Mouse (Mus musculus): ENCODE results near the gene Rdh16f1. TPM values are rescaled to one million over a fixed set of nuclear protein-coding genes. Genes with fewer than 3 reads are reported as not detected.
"Not testable (repeated sequence)": the region's sequence is repeated elsewhere in the genome, so short reads cannot be mapped to it uniquely, and the experiment has no call there.

Gene Rdh16f1
- polyA plus RNA-seq, 1 experiment from 2014 or later: not detected

DNA sequence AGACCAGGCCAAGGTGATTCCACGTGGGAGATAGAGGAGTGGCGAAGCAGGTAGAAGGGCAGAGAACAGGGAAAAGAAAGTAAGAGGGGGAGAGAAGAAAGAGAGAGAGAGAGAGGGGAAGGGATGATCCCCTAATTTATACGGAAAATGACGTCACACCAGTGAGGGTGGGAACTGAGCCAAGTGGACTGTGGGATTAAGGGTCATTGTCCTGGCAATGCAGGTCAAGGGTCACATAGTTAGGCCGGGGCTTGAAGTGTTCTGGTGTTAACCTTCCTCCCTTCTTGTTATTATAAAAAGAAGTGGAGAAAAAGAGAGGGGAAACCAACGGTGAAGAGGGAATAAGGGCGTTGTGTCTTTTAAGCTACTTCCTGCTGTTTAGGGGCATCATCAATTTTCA is 44.8 kb downstream of the Rdh16f1 start:
- 67% methylated on average over 7 of the region's 7 CpGs for WGBS
- no peaks in the 10 kb centered on the region for H3K27me3 ChIP-seq (ENCODE audit: control insufficient read depth, insufficient read depth, low read length)
- no peaks in the 10 kb centered on the region for H3K4me1 ChIP-seq (replicated peaks; ENCODE audit: control insufficient read depth, insufficient read depth, low read length)
- no peak for DNase-seq (ENCODE audit: low spot score)
- no peak overlapping the region for H3K27ac ChIP-seq
- H3K4me2 ChIP-seq (replicated peaks): no peak overlapping the region
- H3K4me3 ChIP-seq (replicated peaks; ENCODE audit: low read length): no peak overlapping the region
- H3K9me3 ChIP-seq (ENCODE audit: control insufficient read depth, low read length): no peaks in the 10 kb centered on the region
- H3K36me3 ChIP-seq (replicated peaks; ENCODE audit: control insufficient read depth, insufficient read depth): no peaks in the 10 kb centered on the region
- no peak overlapping the region for H3K9ac ChIP-seq
- ATAC-seq (ENCODE audit: low FRiP score): no peak

DNA sequence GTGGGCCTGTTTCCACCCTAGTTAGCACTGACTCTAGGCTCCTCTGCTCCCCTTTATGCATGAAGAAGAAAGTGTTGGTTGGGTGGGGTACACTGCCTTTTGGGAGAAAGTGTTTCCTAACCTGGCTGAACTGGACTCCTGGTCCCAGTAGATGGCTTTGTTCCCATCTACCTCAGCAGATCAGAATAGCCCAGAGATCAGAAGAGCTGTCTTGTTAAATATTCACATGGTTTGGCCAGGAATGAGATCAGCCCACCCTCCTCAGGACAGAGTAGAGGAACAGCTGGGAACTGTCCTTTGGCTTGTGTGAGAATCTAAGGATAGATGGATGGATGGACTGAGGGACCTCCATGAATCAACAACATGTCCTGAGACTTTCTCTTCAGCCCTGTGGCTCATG is 56.3 kb downstream of the Rdh16f1 start:
- Histone ChIP-seq H3K27ac (no peak overlapping the region), H3K9ac (no peak overlapping the region), H3K4me1 (replicated peaks; ENCODE audit: control insufficient read depth, insufficient read depth, low read length) (no peaks in the 10 kb centered on the region), H3K36me3 (replicated peaks; ENCODE audit: control insufficient read depth, insufficient read depth) (no peaks in the 10 kb centered on the region), H3K4me2 (replicated peaks) (no peak overlapping the region), H3K9me3 (ENCODE audit: control insufficient read depth, low read length) (0 out of 2 replicates have a peak, but pooled peaks cover 2% of the 10 kb centered on the region), H3K27me3 (ENCODE audit: control insufficient read depth, insufficient read depth, low read length) (no peaks in the 10 kb centered on the region), H3K4me3 (replicated peaks; ENCODE audit: low read length) (no peak overlapping the region)
- DNase-seq (ENCODE audit: low spot score) (no peak), ATAC-seq (ENCODE audit: low FRiP score) (no peak)

DNA sequence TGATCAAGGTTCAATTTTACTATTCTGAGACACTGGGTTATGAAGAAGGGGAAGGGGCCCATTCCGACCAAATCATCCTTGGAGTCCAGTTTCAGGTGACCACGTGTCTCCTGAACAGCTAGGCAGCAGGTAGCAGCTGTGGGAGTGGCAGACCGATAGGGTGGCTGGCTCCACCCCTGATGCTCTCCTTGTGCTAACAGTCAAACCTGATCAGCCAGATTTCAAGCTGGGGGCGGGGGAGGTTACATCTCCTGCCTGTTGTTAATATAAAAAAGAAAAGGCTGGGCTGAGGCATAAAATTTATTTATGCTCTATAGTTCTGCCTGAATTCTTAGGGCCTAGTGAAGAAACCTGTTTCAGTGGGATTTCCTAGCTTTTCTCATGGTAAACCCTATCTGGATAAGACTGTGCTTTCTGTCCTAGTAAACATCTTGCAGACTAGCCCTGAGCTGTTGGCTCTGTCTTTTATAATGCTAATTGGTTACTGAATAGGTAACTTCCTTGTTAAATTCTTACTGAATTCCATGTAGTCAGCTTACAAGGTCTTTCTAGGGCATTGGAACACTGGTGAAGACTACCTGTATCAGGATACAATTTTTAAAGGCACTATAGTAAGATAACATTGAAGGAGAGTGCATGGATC is 57.8 kb downstream of the Rdh16f1 start:
- not testable (repeated sequence) for H3K4me2 ChIP-seq (replicated peaks); H3K27me3 ChIP-seq (ENCODE audit: control insufficient read depth, insufficient read depth, low read length); H3K27ac ChIP-seq; H3K9me3 ChIP-seq (ENCODE audit: control insufficient read depth, low read length); ATAC-seq (ENCODE audit: low FRiP score); H3K9ac ChIP-seq; H3K4me3 ChIP-seq (replicated peaks; ENCODE audit: low read length); H3K4me1 ChIP-seq (replicated peaks; ENCODE audit: control insufficient read depth, insufficient read depth, low read length); H3K36me3 ChIP-seq (replicated peaks; ENCODE audit: control insufficient read depth, insufficient read depth); DNase-seq (ENCODE audit: low spot score)
- 84% methylated on average over 4 of the region's 4 CpGs for WGBS

- H3K4me1 ChIP-seq (replicated peaks; ENCODE audit: control insufficient read depth, insufficient read depth, low read length); H3K36me3 ChIP-seq (replicated peaks; ENCODE audit: control insufficient read depth, insufficient read depth); H3K9me3 ChIP-seq (ENCODE audit: control insufficient read depth, low read length); H3K4me2 ChIP-seq (replicated peaks); H3K27ac ChIP-seq; ATAC-seq (ENCODE audit: low FRiP score); H3K9ac ChIP-seq; H3K27me3 ChIP-seq (ENCODE audit: control insufficient read depth, insufficient read depth, low read length); DNase-seq (ENCODE audit: low spot score); H3K4me3 ChIP-seq (replicated peaks; ENCODE audit: low read length): not testable (repeated sequence)
- 89% methylated on average over 2 of the region's 2 CpGs for WGBS
Observed at GRCm38 (mm10) chr10:127821806-127822205, 62.2 kb downstream of the Rdh16f1 start.

- 87% methylated on average over 6 of the region's 6 CpGs for WGBS
Observed at GRCm38 (mm10) chr10:127825386-127825785, 65.8 kb downstream of the Rdh16f1 start.

GRCm38 (mm10) chr10:127829121-127829520 is 69.5 kb downstream of the Rdh16f1 start:
- no peak overlapping the region for H3K9ac ChIP-seq
- no peaks in the 10 kb centered on the region for H3K36me3 ChIP-seq (replicated peaks; ENCODE audit: control insufficient read depth, insufficient read depth)
- WGBS: 80% methylated on average over 3 of the region's 3 CpGs

More at GRCm38 (mm10) chr10:127825386-127825785, 65.8 kb downstream of the Rdh16f1 start:
- Histone ChIP-seq H3K27ac (no peak overlapping the region), H3K27me3 (ENCODE audit: control insufficient read depth, insufficient read depth, low read length) (no peaks in the 10 kb centered on the region), H3K4me3 (replicated peaks; ENCODE audit: low read length) (no peak overlapping the region), H3K4me2 (replicated peaks) (no peak overlapping the region), H3K36me3 (replicated peaks; ENCODE audit: control insufficient read depth, insufficient read depth) (no peaks in the 10 kb centered on the region), H3K4me1 (replicated peaks; ENCODE audit: control insufficient read depth, insufficient read depth, low read length) (no peaks in the 10 kb centered on the region), H3K9ac (no peak overlapping the region), H3K9me3 (ENCODE audit: control insufficient read depth, low read length) (0 out of 2 replicates have a peak, but pooled peaks cover 4% of the 10 kb centered on the region)
- no peak for ATAC-seq (ENCODE audit: low FRiP score)
- DNase-seq (ENCODE audit: low spot score): no peak

DNA sequence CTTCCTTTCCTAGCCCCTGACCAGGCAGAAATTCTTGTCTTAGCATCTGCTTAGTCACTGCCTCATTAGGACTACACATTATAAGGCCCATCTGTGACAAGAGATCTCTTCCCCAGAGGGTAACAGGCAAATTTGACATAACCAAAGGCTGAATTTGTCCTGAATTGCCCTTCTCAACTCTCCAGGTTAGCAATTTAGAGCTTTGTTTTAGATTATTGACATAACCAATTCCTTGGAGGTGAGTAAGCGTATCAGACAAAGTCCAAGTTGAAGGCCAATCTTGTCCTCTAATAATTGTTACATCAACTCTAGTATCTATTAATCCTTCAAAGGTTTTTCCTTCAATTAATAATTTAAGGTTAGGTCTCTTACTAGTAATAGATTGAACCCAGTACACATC is 74.6 kb downstream of the Rdh16f1 start:
- not testable (repeated sequence) for H3K4me3 ChIP-seq (replicated peaks; ENCODE audit: low read length); H3K9ac ChIP-seq; H3K27me3 ChIP-seq (ENCODE audit: control insufficient read depth, insufficient read depth, low read length); H3K9me3 ChIP-seq (ENCODE audit: control insufficient read depth, low read length); H3K4me2 ChIP-seq (replicated peaks); H3K4me1 ChIP-seq (replicated peaks; ENCODE audit: control insufficient read depth, insufficient read depth, low read length); DNase-seq (ENCODE audit: low spot score); H3K27ac ChIP-seq; ATAC-seq (ENCODE audit: low FRiP score); H3K36me3 ChIP-seq (replicated peaks; ENCODE audit: control insufficient read depth, insufficient read depth)
- 94% methylated on average over 1 of the region's 1 CpGs for WGBS

More at GRCm38 (mm10) chr10:127829121-127829520, 69.5 kb downstream of the Rdh16f1 start:
- ATAC-seq (ENCODE audit: low FRiP score) (no peak), DNase-seq (ENCODE audit: low spot score) (no peak)
- Histone ChIP-seq H3K27ac (no peak overlapping the region), H3K4me1 (replicated peaks; ENCODE audit: control insufficient read depth, insufficient read depth, low read length) (no peaks in the 10 kb centered on the region), H3K4me3 (replicated peaks; ENCODE audit: low read length) (no peak overlapping the region), H3K9me3 (ENCODE audit: control insufficient read depth, low read length) (no peaks in the 10 kb centered on the region), H3K27me3 (ENCODE audit: control insufficient read depth, insufficient read depth, low read length) (no peaks in the 10 kb centered on the region), H3K4me2 (replicated peaks) (no peak overlapping the region)

GRCm38 (mm10) chr10:127835292-127835691 is 75.7 kb downstream of the Rdh16f1 start:
- Histone ChIP-seq H3K4me1 (replicated peaks; ENCODE audit: control insufficient read depth, insufficient read depth, low read length) (no peaks in the 10 kb centered on the region), H3K9ac (no peak overlapping the region), H3K4me2 (replicated peaks) (no peak overlapping the region), H3K9me3 (ENCODE audit: control insufficient read depth, low read length) (no peaks in the 10 kb centered on the region), H3K36me3 (replicated peaks; ENCODE audit: control insufficient read depth, insufficient read depth) (no peaks in the 10 kb centered on the region), H3K4me3 (replicated peaks; ENCODE audit: low read length) (no peak overlapping the region), H3K27me3 (ENCODE audit: control insufficient read depth, insufficient read depth, low read length) (no peaks in the 10 kb centered on the region), H3K27ac (no peak overlapping the region)
- ATAC-seq (ENCODE audit: low FRiP score) (no peak), DNase-seq (ENCODE audit: low spot score) (no peak)
- WGBS: 90% methylated on average over 5 of the region's 5 CpGs

DNA sequence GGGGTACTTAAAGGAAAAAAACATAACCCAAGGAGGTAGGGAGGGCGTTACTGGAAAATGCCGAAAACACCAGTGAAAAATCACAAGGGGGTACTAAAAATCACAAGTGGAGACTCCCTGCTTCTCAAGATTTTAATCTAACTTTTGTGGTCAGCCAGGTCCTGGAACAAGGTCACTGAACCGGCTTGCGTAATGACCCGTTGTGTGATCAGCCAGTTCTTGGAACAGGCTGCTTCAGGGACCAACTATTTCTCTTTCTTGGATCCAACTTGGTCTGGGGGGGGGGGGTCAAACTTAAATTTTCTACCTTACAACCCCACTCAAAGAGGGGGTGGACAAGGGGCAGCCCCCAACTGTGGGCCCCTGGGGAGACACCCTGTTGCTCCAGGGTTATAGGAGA is 78.2 kb downstream of the Rdh16f1 start:
- WGBS: 95% methylated on average over 5 of the region's 5 CpGs
- not testable (repeated sequence) for H3K9ac ChIP-seq; H3K9me3 ChIP-seq (ENCODE audit: control insufficient read depth, low read length); H3K4me2 ChIP-seq (replicated peaks); H3K27me3 ChIP-seq (ENCODE audit: control insufficient read depth, insufficient read depth, low read length); ATAC-seq (ENCODE audit: low FRiP score); H3K36me3 ChIP-seq (replicated peaks; ENCODE audit: control insufficient read depth, insufficient read depth); H3K4me3 ChIP-seq (replicated peaks; ENCODE audit: low read length); H3K4me1 ChIP-seq (replicated peaks; ENCODE audit: control insufficient read depth, insufficient read depth, low read length); DNase-seq (ENCODE audit: low spot score); H3K27ac ChIP-seq

DNA sequence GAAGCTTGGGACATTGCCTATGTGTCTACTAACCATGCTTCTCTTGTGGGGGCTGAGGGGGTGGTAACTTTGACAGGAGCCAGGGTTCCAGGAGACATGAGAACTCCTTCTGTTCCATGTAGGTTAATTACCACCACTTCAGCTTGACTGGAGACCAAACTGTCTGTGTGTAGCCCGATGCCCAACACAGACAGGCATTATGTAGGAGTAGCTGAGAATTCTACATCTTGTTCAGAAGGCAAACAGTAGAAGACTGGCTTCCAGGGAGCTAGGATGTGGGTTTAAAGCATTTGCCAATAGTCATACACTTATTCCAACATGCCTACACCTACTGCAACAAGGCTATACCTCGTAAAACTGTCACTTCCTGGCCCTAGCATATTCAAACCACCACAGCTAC is 79.0 kb downstream of the Rdh16f1 start:
- H3K9me3 ChIP-seq (ENCODE audit: control insufficient read depth, low read length): no peaks in the 10 kb centered on the region
- H3K4me2 ChIP-seq (replicated peaks): no peak overlapping the region
- ATAC-seq (ENCODE audit: low FRiP score) (no peak), DNase-seq (ENCODE audit: low spot score) (no peak)
- H3K36me3 ChIP-seq (replicated peaks; ENCODE audit: control insufficient read depth, insufficient read depth): no peaks in the 10 kb centered on the region
- no peak overlapping the region for H3K9ac ChIP-seq
- no peaks in the 10 kb centered on the region for H3K27me3 ChIP-seq (ENCODE audit: control insufficient read depth, insufficient read depth, low read length)
- no peak overlapping the region for H3K4me3 ChIP-seq (replicated peaks; ENCODE audit: low read length)
- no peak overlapping the region for H3K27ac ChIP-seq
- WGBS: 90% methylated on average over 2 of the region's 2 CpGs
- H3K4me1 ChIP-seq (replicated peaks; ENCODE audit: control insufficient read depth, insufficient read depth, low read length): no peaks in the 10 kb centered on the region

All from hindbrain, embryonic 14.5 days (tissue).